Mouse (Mus musculus): ENCODE measurements around the gene Angptl2. TPM values are rescaled to one million over a fixed set of nuclear protein-coding genes. Genes with fewer than 3 reads are reported as not detected.

Angptl2 gene
- polyA plus RNA-seq, 1 experiment from 2014 or later: 38.7 TPM

- 86% methylated on average over 7 of the region's 7 CpGs for WGBS
- Histone ChIP-seq H3K36me3 (ENCODE audit: control insufficient read depth, insufficient read depth, low read length) (peaks cover 30% of the 10 kb centered on the region), H3K4me2 (ENCODE audit: low read length) (no peak overlapping the region), H3K9me3 (ENCODE audit: control insufficient read depth, low read length) (no peaks in the 10 kb centered on the region), H3K27ac (ENCODE audit: low read depth) (no peak overlapping the region), H3K9ac (ENCODE audit: low read length) (no peak overlapping the region), H3K27me3 (replicated peaks; ENCODE audit: control insufficient read depth, insufficient read depth, low read length) (no peaks in the 10 kb centered on the region), H3K4me1 (replicated peaks; ENCODE audit: control insufficient read depth, insufficient read depth, low read length) (peaks cover 25% of the 10 kb centered on the region), H3K4me3 (ENCODE audit: low read depth, low read length) (no peak overlapping the region)
- DNase-seq (ENCODE audit: low spot score): no peak
- no peak for ATAC-seq (replicated peaks; ENCODE audit: low FRiP score, low TSS enrichment, low read depth)
Measured at GRCm38 (mm10) chr2:33248549-33248948, 32.7 kb downstream of the Angptl2 start.

GRCm38 (mm10) chr2:33249922-33250633, 34.2 kb downstream of the Angptl2 start:
- Histone ChIP-seq H3K27ac (ENCODE audit: low read depth) (peak overlapping the region; percentile 65), H3K4me2 (ENCODE audit: low read length) (no peak overlapping the region), H3K4me3 (ENCODE audit: low read depth, low read length) (no peak overlapping the region), H3K4me1 (replicated peaks; ENCODE audit: control insufficient read depth, insufficient read depth, low read length) (peaks cover 34% of the 10 kb centered on the region), H3K9ac (ENCODE audit: low read length) (no peak overlapping the region), H3K36me3 (ENCODE audit: control insufficient read depth, insufficient read depth, low read length) (peaks cover 18% of the 10 kb centered on the region), H3K27me3 (replicated peaks; ENCODE audit: control insufficient read depth, insufficient read depth, low read length) (no peaks in the 10 kb centered on the region), H3K9me3 (ENCODE audit: control insufficient read depth, low read length) (no peaks in the 10 kb centered on the region)
- ATAC-seq (replicated peaks; ENCODE audit: low FRiP score, low TSS enrichment, low read depth) (peak; percentile 47; the same call in 1 of the 2 replicates), DNase-seq (ENCODE audit: low spot score) (peak; percentile 64)
- WGBS: 23% methylated on average over 3 of the region's 3 CpGs

- Histone ChIP-seq H3K27ac (ENCODE audit: low read depth) (no peak overlapping the region), H3K9ac (ENCODE audit: low read length) (no peak overlapping the region), H3K27me3 (replicated peaks; ENCODE audit: control insufficient read depth, insufficient read depth, low read length) (no peaks in the 10 kb centered on the region), H3K4me2 (ENCODE audit: low read length) (no peak overlapping the region), H3K4me1 (replicated peaks; ENCODE audit: control insufficient read depth, insufficient read depth, low read length) (peaks cover 34% of the 10 kb centered on the region), H3K9me3 (ENCODE audit: control insufficient read depth, low read length) (no peaks in the 10 kb centered on the region), H3K36me3 (ENCODE audit: control insufficient read depth, insufficient read depth, low read length) (no peaks in the 10 kb centered on the region), H3K4me3 (ENCODE audit: low read depth, low read length) (no peak overlapping the region)
- 88% methylated on average over 6 of the region's 6 CpGs for WGBS
- no peak for DNase-seq (ENCODE audit: low spot score)
- ATAC-seq (replicated peaks; ENCODE audit: low FRiP score, low TSS enrichment, low read depth): no peak
Measured at GRCm38 (mm10) chr2:33252751-33253150, 36.9 kb downstream of the Angptl2 start.

- no peak overlapping the region for H3K4me2 ChIP-seq (ENCODE audit: low read length)
- no peaks in the 10 kb centered on the region for H3K9me3 ChIP-seq (ENCODE audit: control insufficient read depth, low read length)
- no peaks in the 10 kb centered on the region for H3K27me3 ChIP-seq (replicated peaks; ENCODE audit: control insufficient read depth, insufficient read depth, low read length)
- H3K4me3 ChIP-seq (ENCODE audit: low read depth, low read length): no peak overlapping the region
- no peaks in the 10 kb centered on the region for H3K36me3 ChIP-seq (ENCODE audit: control insufficient read depth, insufficient read depth, low read length)
- H3K27ac ChIP-seq (ENCODE audit: low read depth): no peak overlapping the region
- ATAC-seq (replicated peaks; ENCODE audit: low FRiP score, low TSS enrichment, low read depth) (no peak), DNase-seq (ENCODE audit: low spot score) (no peak)
- H3K4me1 ChIP-seq (replicated peaks; ENCODE audit: control insufficient read depth, insufficient read depth, low read length): peaks cover 34% of the 10 kb centered on the region
- H3K9ac ChIP-seq (ENCODE audit: low read length): no peak overlapping the region
- 51% methylated on average over 4 of the region's 4 CpGs for WGBS
Measured at GRCm38 (mm10) chr2:33253572-33254190, 37.8 kb downstream of the Angptl2 start.

- no peaks in the 10 kb centered on the region for H3K9me3 ChIP-seq (ENCODE audit: control insufficient read depth, low read length)
- H3K4me1 ChIP-seq (replicated peaks; ENCODE audit: control insufficient read depth, insufficient read depth, low read length): peaks cover 32% of the 10 kb centered on the region
- no peaks in the 10 kb centered on the region for H3K27me3 ChIP-seq (replicated peaks; ENCODE audit: control insufficient read depth, insufficient read depth, low read length)
- H3K9ac ChIP-seq (ENCODE audit: low read length): no peak overlapping the region
- ATAC-seq (replicated peaks; ENCODE audit: low FRiP score, low TSS enrichment, low read depth) (no peak), DNase-seq (ENCODE audit: low spot score) (no peak)
- WGBS: 81% methylated on average over 9 of the region's 9 CpGs
- no peak overlapping the region for H3K4me2 ChIP-seq (ENCODE audit: low read length)
- H3K36me3 ChIP-seq (ENCODE audit: control insufficient read depth, insufficient read depth, low read length): no peaks in the 10 kb centered on the region
- no peak overlapping the region for H3K27ac ChIP-seq (ENCODE audit: low read depth)
- no peak overlapping the region for H3K4me3 ChIP-seq (ENCODE audit: low read depth, low read length)
Measured at GRCm38 (mm10) chr2:33254318-33254985, 38.6 kb downstream of the Angptl2 start.

GRCm38 (mm10) chr2:33256769-33257537, 41.1 kb downstream of the Angptl2 start:
- DNase-seq (ENCODE audit: low spot score) (no peak), ATAC-seq (replicated peaks; ENCODE audit: low FRiP score, low TSS enrichment, low read depth) (no peak)
- no peaks in the 10 kb centered on the region for H3K9me3 ChIP-seq (ENCODE audit: control insufficient read depth, low read length)
- H3K27me3 ChIP-seq (replicated peaks; ENCODE audit: control insufficient read depth, insufficient read depth, low read length): no peaks in the 10 kb centered on the region
- H3K4me2 ChIP-seq (ENCODE audit: low read length): no peak overlapping the region
- H3K36me3 ChIP-seq (ENCODE audit: control insufficient read depth, insufficient read depth, low read length): no peaks in the 10 kb centered on the region
- WGBS: 76% methylated on average over 3 of the region's 3 CpGs
- H3K4me3 ChIP-seq (ENCODE audit: low read depth, low read length): no peak overlapping the region
- H3K9ac ChIP-seq (ENCODE audit: low read length): no peak overlapping the region
- H3K27ac ChIP-seq (ENCODE audit: low read depth): no peak overlapping the region
- H3K4me1 ChIP-seq (replicated peaks; ENCODE audit: control insufficient read depth, insufficient read depth, low read length): peaks cover 13% of the 10 kb centered on the region; the same call in 1 of the 2 replicates

- WGBS: 90% methylated on average over 8 of the region's 8 CpGs
- Histone ChIP-seq H3K9ac (ENCODE audit: low read length) (no peak overlapping the region), H3K27ac (ENCODE audit: low read depth) (no peak overlapping the region), H3K4me3 (ENCODE audit: low read depth, low read length) (no peak overlapping the region), H3K9me3 (ENCODE audit: control insufficient read depth, low read length) (no peaks in the 10 kb centered on the region), H3K4me1 (replicated peaks; ENCODE audit: control insufficient read depth, insufficient read depth, low read length) (peaks cover 9% of the 10 kb centered on the region; the same call in 1 of the 2 replicates), H3K27me3 (replicated peaks; ENCODE audit: control insufficient read depth, insufficient read depth, low read length) (no peaks in the 10 kb centered on the region), H3K4me2 (ENCODE audit: low read length) (no peak overlapping the region), H3K36me3 (ENCODE audit: control insufficient read depth, insufficient read depth, low read length) (no peaks in the 10 kb centered on the region)
- no peak for DNase-seq (ENCODE audit: low spot score)
- ATAC-seq (replicated peaks; ENCODE audit: low FRiP score, low TSS enrichment, low read depth): no peak
Measured at GRCm38 (mm10) chr2:33260772-33261171, 44.9 kb downstream of the Angptl2 start.

- Histone ChIP-seq H3K9me3 (ENCODE audit: control insufficient read depth, low read length) (no peaks in the 10 kb centered on the region), H3K4me1 (replicated peaks; ENCODE audit: control insufficient read depth, insufficient read depth, low read length) (peaks cover 14% of the 10 kb centered on the region; the same call in 1 of the 2 replicates), H3K27ac (ENCODE audit: low read depth) (no peak overlapping the region), H3K4me2 (ENCODE audit: low read length) (no peak overlapping the region), H3K36me3 (ENCODE audit: control insufficient read depth, insufficient read depth, low read length) (no peaks in the 10 kb centered on the region), H3K9ac (ENCODE audit: low read length) (no peak overlapping the region), H3K27me3 (replicated peaks; ENCODE audit: control insufficient read depth, insufficient read depth, low read length) (no peaks in the 10 kb centered on the region), H3K4me3 (ENCODE audit: low read depth, low read length) (no peak overlapping the region)
- 98% methylated on average over 3 of the region's 3 CpGs for WGBS
- no peak for DNase-seq (ENCODE audit: low spot score)
- ATAC-seq (replicated peaks; ENCODE audit: low FRiP score, low TSS enrichment, low read depth): no peak
Measured at GRCm38 (mm10) chr2:33261475-33261874, 45.6 kb downstream of the Angptl2 start.

All from intestine, embryonic 14.5 days (tissue).